Mouse (Mus musculus) splenic B cell, adult 2 months (primary cell): ENCODE data around the gene Sema6d.
"Not testable (repeated sequence)": the region's sequence is repeated elsewhere in the genome, so short reads cannot be mapped to it uniquely, and the experiment has no call there.

ENCODE experiments used
- DNase-seq: peaks from one replicate; pipeline ENCODE4 v3.0.0-alpha.2; 2011; ENCODE audit warnings: low read depth, low spot score
- H3K27me3 ChIP-seq: 2 replicates; pipeline ENCODE4 v1.6.1; 2012; ENCODE audit warnings: mild to moderate bottlenecking, low read length, moderate library complexity, mixed read lengths; ENCODE audit not compliant: control insufficient read depth, poor library complexity, insufficient read depth, severe bottlenecking
- H3K36me3 ChIP-seq: 2 replicates; pipeline ENCODE4 v1.6.1; 2012; ENCODE audit warnings: mild to moderate bottlenecking, low read length, moderate library complexity, mixed read lengths; ENCODE audit not compliant: control insufficient read depth, poor library complexity, insufficient read depth, severe bottlenecking

Gene Sema6d

GRCm38 (mm10) chr2:124298351-124298750 lies 208.6 kb downstream of the Sema6d start:
- Histone ChIP-seq H3K36me3 (no peaks in the 10 kb centered on the region), H3K27me3 (no peaks in the 10 kb centered on the region)
- DNase-seq = no peak

DNA sequence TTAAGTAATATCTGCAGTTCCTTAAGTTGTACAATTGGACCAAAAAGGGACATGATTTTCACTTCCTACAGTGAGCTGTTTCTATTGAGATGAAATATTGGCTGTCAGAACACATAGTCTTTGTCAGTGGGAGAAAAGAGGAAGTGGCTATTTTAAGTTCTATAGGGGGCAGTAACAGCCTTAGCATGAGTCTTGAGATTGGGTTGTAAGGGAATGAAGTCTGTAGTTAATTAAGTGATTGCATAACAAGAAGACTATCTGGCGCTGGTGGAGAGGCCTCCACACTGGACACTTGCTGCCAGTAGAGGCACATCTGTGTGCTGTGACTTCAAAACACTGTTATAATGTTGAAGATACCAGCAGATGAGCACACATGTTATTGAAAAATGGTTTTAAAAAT lies 209.1 kb downstream of the Sema6d start:
- Histone ChIP-seq H3K27me3 (no peaks in the 10 kb centered on the region), H3K36me3 (no peaks in the 10 kb centered on the region)
- DNase-seq = peak; percentile 4

DNA sequence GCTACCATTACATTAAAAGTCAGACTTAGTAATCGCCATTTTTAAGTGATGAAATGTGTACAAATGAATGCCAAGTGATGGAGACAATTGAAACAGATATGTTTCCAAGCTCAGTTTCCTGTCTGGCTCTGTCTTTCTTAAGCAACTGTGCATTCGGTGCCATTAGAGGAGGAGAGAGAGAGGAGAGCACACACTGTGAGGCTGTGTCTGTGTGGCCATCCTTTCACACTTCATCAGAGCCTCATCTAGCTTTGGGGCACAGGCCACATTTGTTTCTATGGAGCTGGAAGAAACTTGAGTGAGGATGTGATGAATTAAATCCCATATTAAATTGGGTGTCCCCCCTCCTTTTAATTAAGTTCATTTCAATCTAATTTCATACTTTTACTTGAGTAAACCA lies 218.8 kb downstream of the Sema6d start:
- no peaks in the 10 kb centered on the region for H3K36me3 ChIP-seq
- DNase-seq = no peak
- H3K27me3 ChIP-seq = no peaks in the 10 kb centered on the region

DNA sequence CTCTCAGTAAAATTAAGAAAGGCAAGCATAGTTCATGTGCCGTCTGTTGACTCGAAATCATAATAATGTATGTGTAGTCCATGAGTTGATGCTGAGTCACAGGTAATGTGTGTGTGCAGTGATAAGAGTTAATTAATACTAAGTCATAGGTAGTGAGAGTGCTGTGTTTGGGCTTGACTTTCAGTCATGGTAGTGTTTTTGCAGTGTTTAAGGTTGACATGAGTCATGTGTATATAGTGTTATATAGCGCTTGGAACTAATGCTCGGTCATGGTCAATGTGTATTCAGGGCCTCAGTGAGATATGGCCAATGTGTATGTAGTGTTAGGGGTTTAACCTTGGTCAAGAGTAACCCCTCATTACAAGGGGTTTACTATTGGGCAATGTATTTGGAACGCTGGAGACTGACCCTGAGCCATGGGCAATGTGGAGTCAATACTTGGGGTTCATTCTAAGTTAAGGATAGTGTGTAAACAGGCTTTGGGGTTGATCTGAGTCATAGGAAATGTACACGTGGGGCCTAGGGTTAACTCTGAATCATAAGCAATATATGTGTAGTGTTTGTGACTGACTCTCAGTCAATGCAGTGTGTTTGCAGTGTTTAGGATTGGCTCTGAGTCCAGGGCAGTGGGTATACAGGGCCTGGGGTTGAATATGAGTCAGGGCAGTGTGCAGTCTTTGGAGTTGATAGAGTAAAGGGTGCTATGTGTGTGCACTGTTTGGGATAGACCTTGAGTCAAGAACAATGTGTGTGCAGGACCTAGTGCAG lies 219.8 kb downstream of the Sema6d start:
- Histone ChIP-seq H3K27me3 (no peaks in the 10 kb centered on the region), H3K36me3 (no peaks in the 10 kb centered on the region)
- no peak for DNase-seq

DNA sequence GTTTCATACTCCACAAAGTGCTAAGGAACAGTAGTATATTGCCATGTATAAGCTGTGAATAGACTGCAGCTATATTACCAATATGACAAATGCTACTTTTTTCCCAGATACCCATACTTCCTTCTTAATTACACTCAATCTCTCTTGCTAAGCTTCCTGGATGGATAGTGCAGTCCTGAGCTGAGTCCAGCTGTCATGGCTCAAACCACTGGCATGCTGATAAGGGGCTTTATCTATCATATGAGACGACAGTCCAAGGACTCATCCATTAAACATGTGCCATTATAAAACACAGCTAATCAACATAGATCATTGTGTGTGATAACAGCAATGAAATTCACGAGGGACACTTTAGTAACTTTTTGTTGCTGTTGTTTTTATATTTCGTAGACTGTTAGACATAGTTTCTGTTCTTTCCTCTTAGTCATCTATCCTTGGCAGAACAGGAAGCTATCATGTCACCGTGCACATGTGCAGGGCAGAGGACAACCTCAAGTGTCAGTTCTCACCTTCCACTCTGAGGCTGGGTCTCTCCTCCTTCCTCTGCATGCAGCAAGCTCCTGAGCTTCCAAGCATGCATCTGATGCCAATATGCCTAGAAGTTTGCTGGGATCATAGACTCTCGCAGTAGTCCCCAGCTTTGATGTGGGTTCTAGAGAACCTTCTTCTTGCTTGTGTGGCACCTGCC lies 232.9 kb downstream of the Sema6d start:
- no peaks in the 10 kb centered on the region for H3K27me3 ChIP-seq
- H3K36me3 ChIP-seq = no peaks in the 10 kb centered on the region
- DNase-seq = no peak

DNA sequence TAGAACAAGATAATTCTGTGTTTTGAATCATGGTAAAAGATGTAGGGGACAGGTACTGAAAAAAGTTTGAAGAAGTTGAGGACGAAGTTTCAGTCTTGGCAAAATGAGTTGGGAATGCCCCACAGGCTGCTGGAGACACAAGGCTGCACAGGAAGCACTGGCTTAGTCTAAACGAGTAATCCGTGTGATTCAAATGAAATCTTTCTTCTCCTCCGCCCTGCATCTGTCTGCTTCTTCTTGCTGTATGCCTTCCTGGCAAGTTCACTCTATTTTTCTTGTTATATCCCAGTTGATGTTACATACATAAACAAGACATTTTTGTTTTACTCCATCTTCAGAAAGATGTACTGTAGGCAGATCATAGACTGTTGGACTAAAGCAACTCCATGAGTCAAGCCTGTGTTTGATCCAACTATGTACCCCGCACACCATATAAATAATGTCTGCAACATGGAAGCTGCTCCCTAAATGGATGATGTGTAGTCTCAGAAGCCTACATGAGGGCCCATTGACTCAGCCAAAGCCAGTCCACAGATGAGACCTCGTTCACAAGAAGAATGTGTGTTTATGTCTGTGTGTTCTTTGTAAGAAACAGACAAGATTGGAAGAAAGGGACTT lies 234.4 kb downstream of the Sema6d start:
- H3K27me3 ChIP-seq = no peaks in the 10 kb centered on the region
- H3K36me3 ChIP-seq = no peaks in the 10 kb centered on the region
- DNase-seq = no peak

GRCm38 (mm10) chr2:124329473-124330130 lies 239.8 kb downstream of the Sema6d start:
- no peaks in the 10 kb centered on the region for H3K36me3 ChIP-seq
- no peaks in the 10 kb centered on the region for H3K27me3 ChIP-seq
- no peak for DNase-seq

GRCm38 (mm10) chr2:124332890-124333289 lies 243.1 kb downstream of the Sema6d start:
- DNase-seq = no peak
- no peaks in the 10 kb centered on the region for H3K36me3 ChIP-seq
- H3K27me3 ChIP-seq = no peaks in the 10 kb centered on the region

DNA sequence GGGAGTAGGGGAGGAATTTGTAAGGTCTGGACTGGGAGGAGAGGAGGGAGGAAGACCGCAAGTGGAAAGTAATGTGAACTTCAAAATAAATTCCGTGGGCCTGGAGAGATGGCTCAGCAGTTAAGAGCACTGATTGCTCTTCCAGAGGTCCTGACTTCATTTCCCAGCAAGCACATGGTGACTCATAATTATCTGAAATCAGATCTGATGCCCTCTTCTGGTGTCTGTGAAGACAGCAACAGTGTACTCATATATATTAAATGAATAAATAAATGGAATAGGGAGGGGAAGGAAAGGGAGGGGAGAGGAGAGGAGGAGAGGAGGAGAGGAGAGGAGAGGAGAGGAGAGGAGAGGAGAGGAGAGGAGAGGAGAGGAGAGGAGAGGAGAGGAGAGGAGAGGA lies 244.9 kb downstream of the Sema6d start:
- H3K36me3 ChIP-seq, DNase-seq, H3K27me3 ChIP-seq: not testable (repeated sequence)

DNA sequence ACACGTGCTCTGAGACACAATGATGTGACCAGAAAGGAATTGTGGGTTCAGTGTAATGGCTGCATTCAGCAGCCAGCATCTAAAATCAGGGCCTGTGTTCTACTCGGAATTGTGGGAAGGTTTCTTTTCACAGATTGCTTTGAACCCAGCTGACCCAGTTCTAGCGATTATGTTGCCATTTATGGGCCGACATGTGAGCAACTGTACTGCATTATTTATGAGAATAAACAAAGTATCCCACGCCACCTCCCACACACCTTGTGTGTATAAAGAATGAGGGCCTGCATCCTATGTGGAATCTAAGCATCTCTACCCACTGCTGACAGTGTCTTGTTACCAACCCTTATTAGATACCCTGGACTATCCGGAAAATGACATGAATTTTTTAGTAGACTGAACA lies 248.5 kb downstream of the Sema6d start:
- H3K27me3 ChIP-seq = no peaks in the 10 kb centered on the region
- no peak for DNase-seq
- no peaks in the 10 kb centered on the region for H3K36me3 ChIP-seq

- DNase-seq = no peak
- H3K36me3 ChIP-seq = no peaks in the 10 kb centered on the region
- H3K27me3 ChIP-seq = no peaks in the 10 kb centered on the region
These were observed 264.4 kb downstream of the Sema6d start for GRCm38 (mm10) chr2:124354191-124354590.

DNA sequence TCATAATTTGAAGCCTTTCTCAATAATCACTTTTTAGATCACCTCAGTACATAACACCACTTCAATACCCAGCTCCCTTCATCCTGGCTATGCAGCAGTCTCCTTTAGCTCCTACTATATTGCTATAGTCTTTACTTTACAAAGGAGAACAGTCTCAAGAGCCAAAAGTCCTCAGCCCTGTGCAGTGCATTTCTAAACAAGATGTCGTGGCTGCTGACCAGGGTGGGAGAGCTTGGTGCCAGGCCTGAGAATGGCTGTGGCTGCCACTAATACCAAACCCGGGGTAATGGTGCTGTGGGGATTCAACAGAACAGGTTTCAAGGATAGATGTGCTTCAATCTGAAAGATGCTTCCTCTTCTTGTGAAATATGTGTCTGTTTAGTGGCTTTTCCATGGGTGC lies 264.9 kb downstream of the Sema6d start:
- DNase-seq = no peak
- Histone ChIP-seq H3K27me3 (no peaks in the 10 kb centered on the region), H3K36me3 (no peaks in the 10 kb centered on the region)

DNA sequence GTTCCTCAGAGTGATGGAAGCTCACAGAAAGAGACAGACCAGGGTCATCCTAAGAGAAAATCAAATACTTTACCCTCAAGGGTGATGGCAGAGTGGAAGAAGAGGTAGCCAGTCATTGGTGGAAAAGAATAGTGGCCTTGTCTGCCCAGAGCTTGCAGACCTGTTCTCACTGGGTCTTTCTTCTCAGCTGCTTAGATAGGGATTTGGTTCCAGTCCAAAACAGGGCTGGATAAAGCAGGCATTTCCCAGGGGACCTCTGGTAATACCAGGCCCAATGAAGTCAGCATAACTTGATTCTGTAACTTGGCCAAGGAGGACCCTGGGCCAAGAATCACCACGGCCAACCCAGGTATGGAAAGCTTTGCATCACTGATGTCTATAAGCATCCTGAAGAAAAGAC lies 279.5 kb downstream of the Sema6d start:
- Histone ChIP-seq H3K27me3 (no peaks in the 10 kb centered on the region), H3K36me3 (no peaks in the 10 kb centered on the region)
- no peak for DNase-seq

- DNase-seq = no peak
- H3K27me3 ChIP-seq = no peaks in the 10 kb centered on the region
These were observed 280.2 kb downstream of the Sema6d start for GRCm38 (mm10) chr2:124369991-124370390.

DNA sequence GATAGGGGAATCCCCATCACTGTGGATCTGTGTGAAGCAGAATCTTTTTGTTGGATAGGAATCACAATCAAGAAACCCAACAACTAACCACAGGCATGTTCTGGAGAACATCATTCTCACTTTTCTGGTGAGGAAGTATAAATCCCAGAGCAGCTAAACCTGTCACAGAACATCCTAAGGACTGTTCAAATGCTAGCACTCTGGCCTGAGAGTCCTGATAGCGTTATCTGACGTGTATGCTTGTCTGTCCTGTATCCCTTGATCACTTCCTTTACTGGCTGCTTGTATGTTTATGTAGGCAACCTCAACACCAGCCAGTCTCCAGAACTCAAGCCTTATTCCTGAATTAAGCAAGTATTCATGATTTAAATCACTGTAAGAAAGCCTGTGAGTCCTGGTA lies 281.6 kb downstream of the Sema6d start:
- no peaks in the 10 kb centered on the region for H3K36me3 ChIP-seq
- H3K27me3 ChIP-seq = no peaks in the 10 kb centered on the region
- DNase-seq = no peak

More at GRCm38 (mm10) chr2:124369991-124370390, 280.2 kb downstream of the Sema6d start:
- no peaks in the 10 kb centered on the region for H3K36me3 ChIP-seq
